Mouse (Mus musculus): ENCODE measurements at regions not wholly inside any gene's neighbourhood (a gene's known extent, or its start where the extent isn't known, plus 50 kb on each side); places are given as distances from the start of the nearest gene placed in this dataset.

DNA sequence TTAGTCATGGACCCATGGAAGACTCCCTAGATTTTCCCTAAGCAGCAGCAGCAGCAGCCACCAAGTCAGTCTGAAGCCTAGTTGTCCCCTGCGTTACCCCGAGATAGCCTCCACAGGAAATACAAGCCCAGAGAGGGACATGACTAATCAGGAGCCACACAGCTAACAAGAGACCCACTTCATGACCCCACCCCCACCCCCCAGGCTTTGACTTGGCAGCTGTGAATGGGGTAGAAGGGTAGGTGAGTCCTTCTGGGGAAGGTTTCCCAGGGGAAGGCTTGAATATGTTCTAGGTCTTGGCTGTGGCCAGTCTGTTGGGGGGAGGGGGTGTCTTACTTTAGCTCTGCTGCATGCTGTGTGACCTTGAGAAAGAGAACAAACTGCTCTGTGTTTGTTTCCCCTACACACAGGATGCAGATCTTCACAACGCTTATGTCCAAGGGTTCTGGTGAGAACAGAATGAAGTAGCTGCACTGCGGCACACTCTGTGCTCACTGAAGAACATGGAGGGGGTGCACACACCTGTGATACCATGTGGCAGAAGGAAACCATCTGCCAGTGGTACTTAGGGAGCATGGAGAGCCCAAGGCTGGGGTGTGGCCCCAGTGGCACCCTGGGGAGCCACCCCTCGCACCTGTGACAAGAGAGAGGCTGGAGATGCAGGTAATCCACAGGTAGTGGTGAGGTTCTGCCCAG, 93.2 kb downstream of the Mn1 start:
- no peak for TF ChIP-seq CTCF (IDR thresholded peaks at IDR 0.05)
- TF ChIP-seq EP300 (IDR thresholded peaks at IDR 0.05), result no peak

Data from lung, postnatal 0 days (tissue).